Mouse (Mus musculus): ENCODE results near the gene Arglu1. TPM values are rescaled to one million over a fixed set of nuclear protein-coding genes. Genes with fewer than 3 reads are reported as not detected.

Gene Arglu1
- total RNA-seq, 2 experiments from 2014 or later = 52.6 to 81.2 TPM

- no peak for DNase-seq
Observed at GRCm38 (mm10) chr8:8622476-8622875, 67.8 kb downstream of the Arglu1 start.

GRCm38 (mm10) chr8:8622031-8622430, 68.3 kb downstream of the Arglu1 start:
- no peak for DNase-seq

DNA sequence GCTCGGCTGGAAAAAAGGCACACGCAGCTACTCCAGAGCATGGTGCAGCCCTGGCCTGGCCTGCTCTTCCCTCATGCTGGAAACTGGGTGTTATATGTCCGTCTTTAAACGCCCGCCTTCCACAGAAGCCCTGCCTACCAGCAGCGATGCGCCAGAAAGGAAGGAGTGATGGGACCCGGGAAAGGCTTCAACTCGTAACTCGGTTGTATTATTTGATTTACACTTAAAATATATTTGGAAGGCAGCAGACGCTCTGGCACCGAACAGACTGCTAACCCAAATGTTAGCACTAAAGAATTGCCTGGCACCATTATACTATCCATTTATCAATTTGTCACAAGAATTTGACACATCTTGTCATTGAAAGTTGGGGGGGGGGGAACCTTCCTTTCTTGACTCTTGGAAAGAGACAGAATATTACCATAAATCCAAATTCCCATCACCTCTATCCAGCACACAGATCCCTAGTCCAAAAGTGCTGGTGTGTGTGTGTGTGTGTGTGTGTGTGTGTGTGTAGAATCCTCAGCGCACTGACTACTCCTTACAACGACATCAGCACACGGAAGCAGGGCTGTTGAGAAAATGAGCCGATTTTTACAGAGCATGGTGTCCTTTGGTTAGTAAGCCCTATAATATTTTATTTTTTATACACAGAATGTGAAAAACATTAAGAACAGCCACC, 68.9 kb downstream of the Arglu1 start:
- no peak for DNase-seq

DNA sequence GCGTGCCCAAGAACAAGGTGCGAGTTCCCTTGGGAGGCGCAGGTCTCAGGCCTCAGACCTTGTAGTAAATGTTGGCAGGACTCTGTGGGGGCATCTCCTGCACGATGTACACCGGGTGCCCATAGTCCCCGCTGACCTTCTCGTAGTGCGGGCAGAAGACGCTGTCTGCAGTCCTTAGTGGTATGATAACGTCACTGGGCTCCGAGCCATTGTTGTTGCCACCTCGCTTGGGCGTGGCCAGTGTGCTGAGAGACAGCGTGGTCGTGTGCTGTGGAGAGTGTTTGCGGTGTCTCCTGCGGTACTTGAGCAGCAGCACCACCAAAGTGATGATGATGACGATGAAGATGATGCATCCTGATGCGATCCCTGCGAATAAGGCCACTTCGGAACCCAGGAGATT, 69.8 kb downstream of the Arglu1 start:
- DNase-seq = no peak

DNA sequence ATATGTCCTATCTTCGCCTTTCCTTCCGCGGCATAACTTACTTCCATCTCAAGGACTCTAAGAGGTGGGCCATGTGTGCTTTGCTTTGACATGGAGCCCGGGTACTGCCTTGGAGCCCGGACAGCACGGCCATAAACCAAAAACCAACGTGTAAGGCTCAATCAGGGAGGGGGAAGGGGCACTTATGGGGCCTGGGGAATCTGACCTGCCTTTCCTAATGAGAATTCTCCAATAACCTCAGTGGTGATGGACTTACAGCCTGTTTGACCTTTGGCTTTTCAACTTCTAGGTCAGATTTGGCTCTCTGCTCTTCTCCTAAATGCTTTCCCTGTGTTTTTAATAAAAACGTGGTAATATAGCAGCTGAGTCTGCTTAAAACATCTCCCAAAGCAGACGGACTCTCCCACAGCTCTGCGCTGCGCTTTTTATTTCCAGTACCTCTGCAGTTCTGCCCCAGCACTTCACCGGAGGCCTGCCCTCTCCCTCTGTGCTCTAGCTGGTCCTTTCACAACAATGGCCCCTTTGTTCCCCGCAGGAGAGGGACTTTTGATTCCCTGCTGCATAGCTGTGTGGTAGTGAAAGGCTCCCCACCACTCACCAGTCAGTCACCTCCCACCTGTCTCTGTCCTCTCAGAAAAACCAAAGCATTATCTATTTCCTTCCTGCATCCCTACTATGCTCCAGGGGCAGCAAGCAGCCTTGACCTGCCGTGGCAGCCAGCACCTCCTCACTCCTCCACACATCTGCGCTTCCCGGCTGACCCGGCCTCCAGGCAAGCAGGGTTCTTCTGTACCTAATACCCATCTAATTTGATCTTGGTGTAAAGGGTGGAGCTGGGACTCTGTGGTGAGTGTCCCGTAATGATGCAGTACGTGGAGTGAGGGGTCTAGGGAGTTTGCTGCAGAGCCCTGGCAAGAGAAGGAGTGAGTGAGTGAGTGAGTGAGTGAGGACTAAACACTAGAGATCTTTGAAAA, 70.8 kb downstream of the Arglu1 start:
- DNase-seq = no peak

Small RNA genes lying within 50 kb of the gene (microRNA-seq; reads per million reads assigned to microRNA genes)
- gene Mir7654 = 3.7 reads per million

Other genes with a start within 250 kb of the Arglu1 start
- 10 to 100 TPM; 29.6 to 32.5 TPM for gene Efnb2, start 29.3 kb downstream of the Arglu1 start, total RNA-seq (2021)

All from adrenal gland, postnatal 10 days (tissue).